Mouse (Mus musculus): ENCODE results near the gene 1700057G04Rik. TPM values are rescaled to one million over a fixed set of nuclear protein-coding genes. Genes with fewer than 3 reads are reported as not detected.

1700057G04Rik gene
- polyA plus RNA-seq, 2 experiments: not detected

GRCm38 (mm10) chr9:92331383-92331782 lies 22.2 kb downstream of the 1700057G04Rik start:
- no peak overlapping the region for H3K27ac ChIP-seq
- no peak overlapping the region for H3K9ac ChIP-seq (replicated peaks)
- no peak for TF ChIP-seq EP300 (IDR thresholded peaks at IDR 0.05; ENCODE audit: low read depth)
- no peak for TF ChIP-seq CTCF (IDR thresholded peaks at IDR 0.05; ENCODE audit: low read depth)
- ATAC-seq (ENCODE audit: insufficient read depth) (no peak), DNase-seq (ENCODE audit: low read depth in 3 of 3, low spot score in 3 of 3) (no peak)
- no peaks in the 10 kb centered on the region for H3K4me1 ChIP-seq (replicated peaks; ENCODE audit: control insufficient read depth in 2 of 2, insufficient read depth in 2 of 2, low read length in 1 of 2)
- H3K36me3 ChIP-seq (replicated peaks; ENCODE audit: control insufficient read depth, insufficient read depth, low read depth): no peaks in the 10 kb centered on the region
- H3K27me3 ChIP-seq (ENCODE audit: control insufficient read depth, insufficient read depth, low read length): no peaks in the 10 kb centered on the region
- no peak overlapping the region for H3K4me3 ChIP-seq (ENCODE audit: insufficient read depth in 1 of 2, low read depth in 2 of 2, low read length in 2 of 2)
- WGBS (ENCODE audit: insufficient replicate concordance): 64% methylated on average over 4 of the region's 4 CpGs
- no peaks in the 10 kb centered on the region for H3K9me3 ChIP-seq (ENCODE audit: control insufficient read depth, low read length)
- no peak overlapping the region for H3K4me2 ChIP-seq (ENCODE audit: low read depth)

DNA sequence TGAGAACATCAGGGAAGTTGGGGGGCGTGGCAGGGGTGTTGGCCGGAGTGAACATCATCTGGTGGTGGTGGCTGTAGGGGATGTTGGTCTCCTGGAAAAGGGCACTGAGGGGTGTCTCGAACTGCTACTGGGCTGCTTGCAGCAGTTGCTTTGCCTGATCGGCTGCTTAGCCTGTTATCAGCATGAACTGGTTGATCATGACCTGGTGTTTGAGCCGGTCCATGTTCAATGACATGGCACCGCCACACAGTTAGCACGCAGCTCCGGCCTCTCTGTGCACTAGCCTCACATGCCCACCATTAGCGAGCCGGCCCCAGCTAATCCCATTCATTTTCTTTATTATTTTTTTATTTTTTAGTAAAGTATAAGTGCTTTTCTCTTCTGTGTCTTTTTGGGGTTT lies 25.7 kb downstream of the 1700057G04Rik start:
- Histone ChIP-seq H3K27me3 (ENCODE audit: control insufficient read depth, insufficient read depth, low read length) (no peaks in the 10 kb centered on the region), H3K4me2 (ENCODE audit: low read depth) (no peak overlapping the region), H3K4me1 (replicated peaks; ENCODE audit: control insufficient read depth in 2 of 2, insufficient read depth in 2 of 2, low read length in 1 of 2) (no peaks in the 10 kb centered on the region), H3K4me3 (ENCODE audit: insufficient read depth in 1 of 2, low read depth in 2 of 2, low read length in 2 of 2) (no peak overlapping the region), H3K9me3 (ENCODE audit: control insufficient read depth, low read length) (no peaks in the 10 kb centered on the region), H3K27ac (no peak overlapping the region), H3K36me3 (replicated peaks; ENCODE audit: control insufficient read depth, insufficient read depth, low read depth) (no peaks in the 10 kb centered on the region), H3K9ac (replicated peaks) (no peak overlapping the region)
- DNase-seq (ENCODE audit: low read depth in 3 of 3, low spot score in 3 of 3) (no peak), ATAC-seq (ENCODE audit: insufficient read depth) (no peak)
- TF ChIP-seq EP300 (IDR thresholded peaks at IDR 0.05; ENCODE audit: low read depth) (no peak), CTCF (IDR thresholded peaks at IDR 0.05; ENCODE audit: low read depth) (no peak)
- WGBS (ENCODE audit: insufficient replicate concordance): 57% methylated on average over 10 of the region's 10 CpGs

DNA sequence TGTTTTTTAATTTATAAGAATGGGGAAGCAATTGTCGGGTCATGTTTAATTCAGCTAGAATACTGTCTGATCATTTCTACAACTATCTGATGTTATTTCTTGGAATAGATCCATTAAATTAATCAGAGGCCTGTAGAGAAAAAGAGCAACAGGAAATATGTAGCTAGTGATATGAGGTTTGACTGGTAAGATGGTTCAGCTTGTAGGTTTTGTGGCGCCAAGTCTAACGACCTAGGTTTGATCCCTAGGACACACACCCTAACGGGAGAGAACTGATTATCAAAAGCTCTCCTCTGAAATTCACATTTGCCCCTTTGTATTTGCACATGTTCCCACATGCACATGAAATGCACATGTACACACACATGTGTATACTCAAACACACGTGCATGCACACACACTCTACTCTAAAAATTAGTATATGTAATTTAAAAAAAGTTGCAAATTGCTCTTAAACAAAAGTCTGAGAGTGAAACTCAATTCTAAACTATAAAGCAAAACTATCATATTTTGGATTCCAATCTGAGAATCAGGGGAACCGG lies 26.2 kb downstream of the 1700057G04Rik start:
- Histone ChIP-seq H3K4me1 (replicated peaks; ENCODE audit: control insufficient read depth in 2 of 2, insufficient read depth in 2 of 2, low read length in 1 of 2) (no peaks in the 10 kb centered on the region), H3K9ac (replicated peaks) (no peak overlapping the region), H3K27ac (no peak overlapping the region), H3K36me3 (replicated peaks; ENCODE audit: control insufficient read depth, insufficient read depth, low read depth) (no peaks in the 10 kb centered on the region), H3K27me3 (ENCODE audit: control insufficient read depth, insufficient read depth, low read length) (no peaks in the 10 kb centered on the region), H3K4me2 (ENCODE audit: low read depth) (no peak overlapping the region), H3K9me3 (ENCODE audit: control insufficient read depth, low read length) (no peaks in the 10 kb centered on the region), H3K4me3 (ENCODE audit: insufficient read depth in 1 of 2, low read depth in 2 of 2, low read length in 2 of 2) (no peak overlapping the region)
- DNase-seq (ENCODE audit: low read depth in 3 of 3, low spot score in 3 of 3) (no peak), ATAC-seq (ENCODE audit: insufficient read depth) (no peak)
- TF ChIP-seq EP300 (IDR thresholded peaks at IDR 0.05; ENCODE audit: low read depth) (no peak), CTCF (IDR thresholded peaks at IDR 0.05; ENCODE audit: low read depth) (no peak)
- WGBS (ENCODE audit: insufficient replicate concordance): 40% methylated on average over 6 of the region's 6 CpGs

- no peak overlapping the region for H3K27ac ChIP-seq
- no peak overlapping the region for H3K9ac ChIP-seq (replicated peaks)
- no peaks in the 10 kb centered on the region for H3K36me3 ChIP-seq (replicated peaks; ENCODE audit: control insufficient read depth, insufficient read depth, low read depth)
- DNase-seq (ENCODE audit: low read depth in 3 of 3, low spot score in 3 of 3): no peak
- no peak overlapping the region for H3K4me3 ChIP-seq (ENCODE audit: insufficient read depth in 1 of 2, low read depth in 2 of 2, low read length in 2 of 2)
- no peak for ATAC-seq (ENCODE audit: insufficient read depth)
- TF ChIP-seq CTCF (IDR thresholded peaks at IDR 0.05; ENCODE audit: low read depth) (no peak), EP300 (IDR thresholded peaks at IDR 0.05; ENCODE audit: low read depth) (no peak)
- H3K27me3 ChIP-seq (ENCODE audit: control insufficient read depth, insufficient read depth, low read length): no peaks in the 10 kb centered on the region
- no peaks in the 10 kb centered on the region for H3K4me1 ChIP-seq (replicated peaks; ENCODE audit: control insufficient read depth in 2 of 2, insufficient read depth in 2 of 2, low read length in 1 of 2)
- H3K9me3 ChIP-seq (ENCODE audit: control insufficient read depth, low read length): no peaks in the 10 kb centered on the region
- WGBS (ENCODE audit: insufficient replicate concordance): 63% methylated on average over 1 of the region's 1 CpGs
- H3K4me2 ChIP-seq (ENCODE audit: low read depth): no peak overlapping the region
Measured at GRCm38 (mm10) chr9:92337063-92337462, 27.9 kb downstream of the 1700057G04Rik start.

DNA sequence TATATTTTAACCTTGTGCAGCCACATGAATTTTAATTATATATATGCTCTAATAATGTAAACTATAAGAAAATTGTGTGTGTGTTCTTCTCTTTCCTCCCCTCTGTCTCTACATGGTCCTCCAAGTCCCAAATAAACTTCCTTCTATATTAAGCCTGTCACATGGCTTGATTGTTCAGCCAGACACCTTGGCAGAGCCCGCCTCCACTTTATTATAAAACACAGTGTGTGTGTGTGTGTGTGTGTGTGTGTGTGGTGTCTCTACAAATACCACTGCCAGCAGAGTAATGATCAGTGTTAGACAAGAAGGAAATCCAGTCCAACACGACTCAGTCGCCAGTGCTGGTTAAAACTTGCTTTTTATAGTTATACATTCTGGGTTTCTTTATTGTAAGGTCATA lies 28.5 kb downstream of the 1700057G04Rik start:
- H3K27ac ChIP-seq: no peak overlapping the region
- no peak for TF ChIP-seq CTCF (IDR thresholded peaks at IDR 0.05; ENCODE audit: low read depth)
- no peak for TF ChIP-seq EP300 (IDR thresholded peaks at IDR 0.05; ENCODE audit: low read depth)
- DNase-seq (ENCODE audit: low read depth in 3 of 3, low spot score in 3 of 3) (no peak), ATAC-seq (ENCODE audit: insufficient read depth) (no peak)
- 56% methylated on average over 3 of the region's 3 CpGs for WGBS (ENCODE audit: insufficient replicate concordance)
- H3K9me3 ChIP-seq (ENCODE audit: control insufficient read depth, low read length): no peaks in the 10 kb centered on the region
- no peaks in the 10 kb centered on the region for H3K36me3 ChIP-seq (replicated peaks; ENCODE audit: control insufficient read depth, insufficient read depth, low read depth)
- no peaks in the 10 kb centered on the region for H3K27me3 ChIP-seq (ENCODE audit: control insufficient read depth, insufficient read depth, low read length)
- H3K4me2 ChIP-seq (ENCODE audit: low read depth): no peak overlapping the region
- H3K4me3 ChIP-seq (ENCODE audit: insufficient read depth in 1 of 2, low read depth in 2 of 2, low read length in 2 of 2): no peak overlapping the region
- no peak overlapping the region for H3K9ac ChIP-seq (replicated peaks)
- no peaks in the 10 kb centered on the region for H3K4me1 ChIP-seq (replicated peaks; ENCODE audit: control insufficient read depth in 2 of 2, insufficient read depth in 2 of 2, low read length in 1 of 2)
